Mouse (Mus musculus) bone marrow, adult 2 months (tissue): ENCODE results near the gene Snx30. TPM values are rescaled to one million over a fixed set of nuclear protein-coding genes. Genes with fewer than 3 reads are reported as not detected.

Experiments
- H3K27ac ChIP-seq: fragments of 200-500 bp; 2 replicates; pipeline ENCODE4 v1.5.1; 2012; ENCODE audit warnings: low read depth, mild to moderate bottlenecking, control low read depth, inconsistent platforms, low read length; ENCODE audit not compliant: control insufficient read depth, poor library complexity, insufficient read depth
- H3K4me1 ChIP-seq: fragments of 200-500 bp; 2 replicates; pipeline ENCODE4 v1.6.1; 2011; ENCODE audit warnings: low read length; ENCODE audit not compliant: control insufficient read depth, insufficient read depth
- H3K4me3 ChIP-seq: fragments of 200-500 bp; replicated peaks from 2 replicates; pipeline ENCODE3; 2011; ENCODE audit warnings: mild to moderate bottlenecking, low read depth, low read length, control low read depth; ENCODE audit not compliant: control insufficient read depth
- CTCF ChIP-seq: fragments of 200-500 bp; IDR thresholded peaks from 2 replicates; pipeline ENCODE4 v1.5.1; 2011; ENCODE audit warnings: low read length, control low read depth; ENCODE audit not compliant: control insufficient read depth, insufficient read depth
- POLR2A ChIP-seq: fragments of 200-500 bp; IDR thresholded peaks from 2 replicates; pipeline ENCODE4 v1.6.1; 2011; ENCODE audit warnings: low read depth, mild to moderate bottlenecking, control low read depth, low read length, borderline replicate concordance; ENCODE audit not compliant: control insufficient read depth
- WGBS: fragments of 180-500 bp; shearing (Covaris S2); methylation state at CpG from one replicate; pipeline ENCODE4 v1.1.7; 2018; 5-methylcytosine and 5-hydroxymethylcytosine counted together
- polyA plus RNA-seq: library from polyadenylated mRNA; stranded (reverse); fragments of >200 nt; gene quantifications from 2 replicates; pipeline ENCODE4 v1.2.4, GENCODE M21; 2011; ENCODE audit warnings: low replicate concordance; ENCODE audit not compliant: missing spikeins, insufficient read depth, insufficient read length

Snx30 gene
- polyA plus RNA-seq, 1 experiment = 24.2 TPM

GRCm38 (mm10) chr4:59765385-59766005 lies 40.1 kb upstream of the Snx30 start:
- Histone ChIP-seq H3K4me3 (no peak overlapping the region), H3K4me1 (peaks cover 1% of the 10 kb centered on the region; the same call in 1 of the 2 replicates), H3K27ac (no peak overlapping the region)
- 44% methylated on average over 7 of the region's 7 CpGs for WGBS
- TF ChIP-seq CTCF (no peak), POLR2A (no peak)

- no peak overlapping the region for H3K27ac ChIP-seq
- WGBS = 22% methylated on average over 2 of the region's 2 CpGs
- TF ChIP-seq CTCF (no peak), POLR2A (no peak)
- H3K4me1 ChIP-seq = no peaks in the 10 kb centered on the region; the same call in 1 of the 2 replicates
- no peak overlapping the region for H3K4me3 ChIP-seq
Measured at GRCm38 (mm10) chr4:59767717-59768116, 37.9 kb upstream of the Snx30 start.

GRCm38 (mm10) chr4:59772171-59772879 lies 33.3 kb upstream of the Snx30 start:
- H3K27ac ChIP-seq = no peak overlapping the region; the same call in 1 of the 2 replicates
- no peak for TF ChIP-seq CTCF
- no peak for TF ChIP-seq POLR2A
- no peaks in the 10 kb centered on the region for H3K4me1 ChIP-seq
- WGBS = 86% methylated on average over 17 of the region's 17 CpGs
- H3K4me3 ChIP-seq = no peak overlapping the region

GRCm38 (mm10) chr4:59777828-59778227 lies 27.8 kb upstream of the Snx30 start:
- H3K4me3 ChIP-seq = no peak overlapping the region
- whole genome bisulfite sequencing = 73% methylated on average over 3 of the region's 3 CpGs
- no peaks in the 10 kb centered on the region; the same call in 1 of the 2 replicates for H3K4me1 ChIP-seq
- TF ChIP-seq CTCF = no peak
- TF ChIP-seq POLR2A = no peak
- H3K27ac ChIP-seq = no peak overlapping the region

- no peak for TF ChIP-seq POLR2A
- TF ChIP-seq CTCF = no peak
- WGBS = 33% methylated on average over 1 of the region's 1 CpGs
Measured at GRCm38 (mm10) chr4:59780568-59780967, 25.1 kb upstream of the Snx30 start.

GRCm38 (mm10) chr4:59782853-59783684 lies 22.6 kb upstream of the Snx30 start:
- Histone ChIP-seq H3K4me3 (peak overlapping the region; percentile 90), H3K4me1 (no peaks in the 10 kb centered on the region; the same call in 1 of the 2 replicates), H3K27ac (peak overlapping the region; percentile 54)
- no peak for TF ChIP-seq POLR2A
- TF ChIP-seq CTCF = no peak
- under 1% methylated on average over 47 of the region's 47 CpGs for WGBS

More at GRCm38 (mm10) chr4:59780568-59780967, 25.1 kb upstream of the Snx30 start:
- Histone ChIP-seq H3K27ac (no peak overlapping the region), H3K4me1 (no peaks in the 10 kb centered on the region; the same call in 1 of the 2 replicates), H3K4me3 (no peak overlapping the region)

GRCm38 (mm10) chr4:59783685-59784279 lies 21.9 kb upstream of the Snx30 start:
- 1% methylated on average over 36 of the region's 36 CpGs for WGBS
- H3K4me1 ChIP-seq = no peaks in the 10 kb centered on the region; the same call in 1 of the 2 replicates
- peak overlapping the region; percentile 54 for H3K27ac ChIP-seq
- peak overlapping the region; percentile 90 for H3K4me3 ChIP-seq
- no peak for TF ChIP-seq CTCF
- peak; percentile 51; the same call in 1 of the 2 replicates for TF ChIP-seq POLR2A

- H3K27ac ChIP-seq = no peak overlapping the region
- no peak overlapping the region for H3K4me3 ChIP-seq
- no peaks in the 10 kb centered on the region; the same call in 1 of the 2 replicates for H3K4me1 ChIP-seq
- no peak for TF ChIP-seq POLR2A
- no peak for TF ChIP-seq CTCF
- WGBS = 43% methylated on average over 2 of the region's 2 CpGs
Measured at GRCm38 (mm10) chr4:59785412-59785811, 20.2 kb upstream of the Snx30 start.
